In the genomic region with DNA sequence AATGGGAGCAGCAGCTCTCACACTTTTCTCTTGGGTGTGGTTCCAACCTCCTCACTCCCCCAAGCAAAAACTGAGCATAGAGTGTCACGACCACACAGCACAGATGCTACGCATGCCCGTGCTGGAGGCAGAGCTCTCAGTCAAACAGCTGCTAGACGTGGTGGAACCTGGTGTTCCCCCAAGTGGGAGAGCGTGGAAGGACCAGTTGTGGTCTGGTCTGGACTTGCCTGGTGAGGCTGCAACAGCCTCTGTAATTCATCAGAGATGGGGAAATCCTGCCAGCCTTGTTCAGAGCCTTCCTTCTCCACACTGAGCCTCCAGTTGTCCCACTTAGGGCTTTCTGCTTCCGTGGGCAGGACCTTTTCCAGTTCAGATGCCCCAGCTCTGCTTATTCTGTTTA, we compare ENCODE assay signal across 21 mouse cellular contexts.
"Had no signal": no experiment of that assay in that cellular context is flagged by ENCODE, and none has a peak within 500 bp of the region (broad histone marks: within the 10 kb centered on the region; RNA-seq: fewer than 3 reads in every experiment).

No protein-coding gene starts in this region.

- H3K27me3 ChIP-seq: liver, embryonic 12.5 days; liver, embryonic 15.5 days; lung, embryonic 15.5 days; neural tube, embryonic 12.5 days had no signal

- H3K9me3 ChIP-seq: limb, embryonic 10.5 days; limb, embryonic 13.5 days; liver, embryonic 12.5 days; liver, embryonic 15.5 days; lung, embryonic 15.5 days; midbrain, embryonic 10.5 days; neural tube, embryonic 12.5 days; neural tube, embryonic 15.5 days had no signal

- H3K36me3 ChIP-seq: limb, embryonic 10.5 days; limb, embryonic 13.5 days; liver, embryonic 12.5 days; liver, embryonic 15.5 days; lung, embryonic 15.5 days; neural tube, embryonic 12.5 days; neural tube, embryonic 15.5 days had no signal

- H3K4me1 ChIP-seq: limb, embryonic 13.5 days; liver, embryonic 12.5 days; megakaryocyte, embryonic 14.5 days; neural tube, embryonic 12.5 days had no signal

- DNase-seq: kidney, postnatal 25 days; layer of hippocampus, adult 9-11 months; liver; lung, adult 18-20 months; lung, postnatal 10 days; lung, postnatal 36 days; midbrain, embryonic 14.5 days; right cerebral cortex, postnatal 25 days; thymus, postnatal 25 days had no signal

- H3K4me3 ChIP-seq: layer of hippocampus, adult 2 months; limb, embryonic 10.5 days; limb, embryonic 13.5 days; liver, embryonic 12.5 days; liver, embryonic 15.5 days; lung, embryonic 15.5 days; megakaryocyte, embryonic 14.5 days; midbrain, embryonic 10.5 days; neural tube, embryonic 12.5 days; neural tube, embryonic 15.5 days had no signal

- H3K27ac ChIP-seq: kidney, postnatal 0 days; layer of hippocampus, adult 2 months; limb, embryonic 10.5 days; limb, embryonic 13.5 days; liver, embryonic 12.5 days; liver, embryonic 15.5 days; lung, embryonic 15.5 days; midbrain, embryonic 10.5 days; neural tube, embryonic 12.5 days; neural tube, embryonic 15.5 days; stomach, postnatal 0 days had no signal
